Mouse (Mus musculus): ENCODE measurements around the gene Ctcfl.

GRCm38 (mm10) chr2:173108509-173109190 lies 10.7 kb downstream of the Ctcfl start:
- TF ChIP-seq ZNF384 (IDR thresholded peaks at IDR 0.05; ENCODE audit: low read depth, low read length) (no peak), CHD2 (IDR thresholded peaks at IDR 0.05; ENCODE audit: low read depth, low read length) (no peak), HCFC1 (IDR thresholded peaks at IDR 0.05; ENCODE audit: borderline replicate concordance, insufficient read depth, low read length) (no peak), MAFK (IDR thresholded peaks at IDR 0.05; ENCODE audit: insufficient read depth, low read depth, low read length) (no peak)
